Mouse (Mus musculus): ENCODE results near the gene Tnni3k. TPM values are rescaled to one million over a fixed set of nuclear protein-coding genes. Genes with fewer than 3 reads are reported as not detected.

The Tnni3k gene
- polyA plus RNA-seq, 1 experiment from 2014 or later = not detected

GRCm38 (mm10) chr3:154758089-154758488, 297.1 kb downstream of the Tnni3k start:
- Histone ChIP-seq H3K27ac (replicated peaks; ENCODE audit: low read depth, low read length) (no peak overlapping the region), H3K27me3 (replicated peaks; ENCODE audit: control insufficient read depth, insufficient read depth, low read length) (no peaks in the 10 kb centered on the region), H3K4me1 (ENCODE audit: control insufficient read depth, insufficient read depth, low read length) (no peaks in the 10 kb centered on the region), H3K36me3 (ENCODE audit: control insufficient read depth, insufficient read depth, low read length) (no peaks in the 10 kb centered on the region), H3K4me2 (ENCODE audit: low read depth, low read length) (no peak overlapping the region), H3K9ac (ENCODE audit: low read depth, low read length) (no peak overlapping the region), H3K4me3 (ENCODE audit: low read depth, low read length) (no peak overlapping the region), H3K9me3 (ENCODE audit: control insufficient read depth, low read length) (no peaks in the 10 kb centered on the region)
- ATAC-seq (ENCODE audit: low read depth) = peak; percentile 58; the same call in 1 of the 2 replicates
- DNase-seq (ENCODE audit: low spot score) = peak; percentile 9
- 48% methylated on average over 3 of the region's 3 CpGs for WGBS

- H3K9ac ChIP-seq (ENCODE audit: low read depth, low read length) = no peak overlapping the region
- ATAC-seq (ENCODE audit: low read depth) (no peak), DNase-seq (ENCODE audit: low spot score) (no peak)
- H3K36me3 ChIP-seq (ENCODE audit: control insufficient read depth, insufficient read depth, low read length) = no peaks in the 10 kb centered on the region
- H3K4me3 ChIP-seq (ENCODE audit: low read depth, low read length) = no peak overlapping the region
- no peaks in the 10 kb centered on the region for H3K9me3 ChIP-seq (ENCODE audit: control insufficient read depth, low read length)
- no peak overlapping the region for H3K27ac ChIP-seq (replicated peaks; ENCODE audit: low read depth, low read length)
- H3K27me3 ChIP-seq (replicated peaks; ENCODE audit: control insufficient read depth, insufficient read depth, low read length) = no peaks in the 10 kb centered on the region
- 93% methylated on average over 3 of the region's 3 CpGs for WGBS
- no peak overlapping the region for H3K4me2 ChIP-seq (ENCODE audit: low read depth, low read length)
- H3K4me1 ChIP-seq (ENCODE audit: control insufficient read depth, insufficient read depth, low read length) = no peaks in the 10 kb centered on the region
Measured at GRCm38 (mm10) chr3:154755225-154755624, 300.0 kb downstream of the Tnni3k start.

- DNase-seq (ENCODE audit: low spot score) (no peak), ATAC-seq (ENCODE audit: low read depth) (no peak)
- no peaks in the 10 kb centered on the region for H3K9me3 ChIP-seq (ENCODE audit: control insufficient read depth, low read length)
- no peaks in the 10 kb centered on the region for H3K4me1 ChIP-seq (ENCODE audit: control insufficient read depth, insufficient read depth, low read length)
- H3K36me3 ChIP-seq (ENCODE audit: control insufficient read depth, insufficient read depth, low read length) = no peaks in the 10 kb centered on the region
- 35% methylated on average over 3 of the region's 3 CpGs for WGBS
- H3K27ac ChIP-seq (replicated peaks; ENCODE audit: low read depth, low read length) = no peak overlapping the region
- H3K9ac ChIP-seq (ENCODE audit: low read depth, low read length) = no peak overlapping the region
- H3K27me3 ChIP-seq (replicated peaks; ENCODE audit: control insufficient read depth, insufficient read depth, low read length) = no peaks in the 10 kb centered on the region
- H3K4me2 ChIP-seq (ENCODE audit: low read depth, low read length) = no peak overlapping the region
- no peak overlapping the region for H3K4me3 ChIP-seq (ENCODE audit: low read depth, low read length)
Measured at GRCm38 (mm10) chr3:154754505-154754904, 300.7 kb downstream of the Tnni3k start.

DNA sequence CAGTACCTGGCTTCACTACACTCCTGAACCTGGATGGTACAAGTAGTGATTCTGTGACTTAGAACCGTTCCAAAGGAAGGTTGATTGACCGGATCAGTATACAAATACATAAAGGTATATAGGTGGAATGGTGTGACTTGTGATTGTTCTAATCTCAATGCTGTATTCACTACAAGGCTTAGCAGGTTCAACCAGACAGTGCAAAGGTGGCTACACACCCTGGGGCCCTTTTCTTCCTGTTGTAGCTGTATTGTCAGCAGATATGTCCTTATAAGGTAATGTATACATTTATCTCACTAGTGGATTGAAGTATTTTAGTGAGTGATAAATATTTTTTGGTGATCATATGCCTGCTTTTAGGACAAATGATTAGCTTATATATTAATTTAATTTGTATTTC, 310.9 kb downstream of the Tnni3k start:
- H3K27ac ChIP-seq (replicated peaks; ENCODE audit: low read depth, low read length) = no peak overlapping the region
- no peak overlapping the region for H3K4me3 ChIP-seq (ENCODE audit: low read depth, low read length)
- ATAC-seq (ENCODE audit: low read depth) = no peak
- no peak overlapping the region for H3K4me2 ChIP-seq (ENCODE audit: low read depth, low read length)
- H3K9me3 ChIP-seq (ENCODE audit: control insufficient read depth, low read length) = no peaks in the 10 kb centered on the region
- 90% methylated on average over 2 of the region's 2 CpGs for WGBS
- H3K9ac ChIP-seq (ENCODE audit: low read depth, low read length) = no peak overlapping the region
- no peak for DNase-seq (ENCODE audit: low spot score)
- H3K27me3 ChIP-seq (replicated peaks; ENCODE audit: control insufficient read depth, insufficient read depth, low read length) = no peaks in the 10 kb centered on the region
- no peaks in the 10 kb centered on the region for H3K4me1 ChIP-seq (ENCODE audit: control insufficient read depth, insufficient read depth, low read length)
- no peaks in the 10 kb centered on the region for H3K36me3 ChIP-seq (ENCODE audit: control insufficient read depth, insufficient read depth, low read length)

GRCm38 (mm10) chr3:154742927-154743326, 312.3 kb downstream of the Tnni3k start:
- Histone ChIP-seq H3K36me3 (ENCODE audit: control insufficient read depth, insufficient read depth, low read length) (no peaks in the 10 kb centered on the region), H3K4me2 (ENCODE audit: low read depth, low read length) (no peak overlapping the region), H3K4me3 (ENCODE audit: low read depth, low read length) (no peak overlapping the region), H3K4me1 (ENCODE audit: control insufficient read depth, insufficient read depth, low read length) (no peaks in the 10 kb centered on the region), H3K27me3 (replicated peaks; ENCODE audit: control insufficient read depth, insufficient read depth, low read length) (no peaks in the 10 kb centered on the region), H3K9ac (ENCODE audit: low read depth, low read length) (no peak overlapping the region), H3K9me3 (ENCODE audit: control insufficient read depth, low read length) (no peaks in the 10 kb centered on the region), H3K27ac (replicated peaks; ENCODE audit: low read depth, low read length) (no peak overlapping the region)
- WGBS = 60% methylated on average over 5 of the region's 5 CpGs
- no peak for ATAC-seq (ENCODE audit: low read depth)
- DNase-seq (ENCODE audit: low spot score) = no peak

DNA sequence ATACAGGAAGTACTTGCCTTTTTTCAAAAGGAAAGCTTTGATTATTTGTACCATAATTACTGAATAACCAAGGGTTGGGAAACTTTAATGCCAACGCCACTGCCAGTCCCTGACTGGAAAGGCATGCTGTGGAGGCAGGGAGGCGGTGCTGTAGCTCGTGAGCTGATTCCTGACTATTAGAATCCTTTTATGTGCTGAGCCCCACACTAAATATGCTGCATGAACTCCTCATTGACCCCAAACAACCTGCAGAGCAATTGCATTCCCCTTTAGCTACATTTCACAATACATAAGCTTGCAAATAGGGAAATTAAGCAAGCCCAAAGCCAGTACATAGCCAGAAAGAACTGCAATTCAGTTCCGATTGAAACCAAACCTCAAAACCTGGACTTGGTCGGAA, 313.7 kb downstream of the Tnni3k start:
- 63% methylated on average over 5 of the region's 5 CpGs for WGBS
- no peak for DNase-seq (ENCODE audit: low spot score)
- H3K27ac ChIP-seq (replicated peaks; ENCODE audit: low read depth, low read length) = no peak overlapping the region
- H3K4me1 ChIP-seq (ENCODE audit: control insufficient read depth, insufficient read depth, low read length) = no peaks in the 10 kb centered on the region
- no peak overlapping the region for H3K4me3 ChIP-seq (ENCODE audit: low read depth, low read length)
- H3K9ac ChIP-seq (ENCODE audit: low read depth, low read length) = no peak overlapping the region
- no peak overlapping the region for H3K4me2 ChIP-seq (ENCODE audit: low read depth, low read length)
- no peak for ATAC-seq (ENCODE audit: low read depth)
- no peaks in the 10 kb centered on the region for H3K9me3 ChIP-seq (ENCODE audit: control insufficient read depth, low read length)
- no peaks in the 10 kb centered on the region for H3K36me3 ChIP-seq (ENCODE audit: control insufficient read depth, insufficient read depth, low read length)
- no peaks in the 10 kb centered on the region for H3K27me3 ChIP-seq (replicated peaks; ENCODE audit: control insufficient read depth, insufficient read depth, low read length)

Other genes starting within 250 kb of the Tnni3k start
- 15.6 and 17.0 TPM in 2 replicates for gene Fpgt, start 38.0 kb upstream of the Tnni3k start, polyA plus RNA-seq (2014; fragmentation: Nextera tagmentation; extraction: Ambion mirVana)
- gene Lrriq3, start 38.0 kb upstream of the Tnni3k start, polyA plus RNA-seq (2014; fragmentation: Nextera tagmentation; extraction: Ambion mirVana) = 1.0 and 1.1 TPM in 2 replicates